Mouse (Mus musculus) forebrain, embryonic 14.5 days (tissue): ENCODE measurements around the gene Adamts7. TPM values are rescaled to one million over a fixed set of nuclear protein-coding genes. Genes with fewer than 3 reads are reported as not detected.

Source experiments
- ATAC-seq: fragments of 200-750 bp; cut with Nextera tagmentation; 2 replicates; pipeline ENCODE4 v1.8.0; 2017; ENCODE audit warnings: mild to moderate bottlenecking, moderate library complexity
- DNase-seq: peaks from one replicate; pipeline ENCODE4 v3.0.0-alpha.2; 2015; ENCODE audit warnings: low spot score
- H3K27ac ChIP-seq: fragments of 300-500 bp; sonication (generic); 2 replicates; pipeline ENCODE4 v1.5.1; 2014; ENCODE audit warnings: low read depth, mild to moderate bottlenecking, control low read depth, low read length, moderate library complexity
- H3K27me3 ChIP-seq: fragments of 300-500 bp; sonication (generic); replicated peaks from 2 replicates; pipeline ENCODE4 v1.6.1; 2014; ENCODE audit warnings: low read length, control low read depth, mixed read lengths; ENCODE audit not compliant: control insufficient read depth, insufficient read depth
- H3K36me3 ChIP-seq: fragments of 300-500 bp; sonication (generic); 2 replicates; pipeline ENCODE4 v1.6.1; 2014; ENCODE audit warnings: low read length, control low read depth; ENCODE audit not compliant: control insufficient read depth, insufficient read depth
- H3K4me1 ChIP-seq: fragments of 300-500 bp; sonication (generic); 2 replicates; pipeline ENCODE4 v1.6.1; 2014; ENCODE audit warnings: antibody characterized with exemption, low read length, control low read depth; ENCODE audit not compliant: control insufficient read depth, insufficient read depth
- H3K4me2 ChIP-seq: fragments of 300-500 bp; sonication (generic); 2 replicates; pipeline ENCODE4 v1.6.1; 2014; ENCODE audit warnings: mild to moderate bottlenecking, control low read depth, low read length
- H3K4me3 ChIP-seq: fragments of 300-500 bp; sonication (generic); 2 replicates; pipeline ENCODE4 v1.5.1; 2014; ENCODE audit warnings: low read depth, low read length, control low read depth
- H3K9ac ChIP-seq: fragments of 300-500 bp; sonication (generic); 2 replicates; pipeline ENCODE4 v1.6.1; 2014; ENCODE audit warnings: mild to moderate bottlenecking, low read length, control low read depth, moderate library complexity
- H3K9me3 ChIP-seq: fragments of 300-500 bp; sonication (generic); replicated peaks from 2 replicates; pipeline ENCODE4 v1.6.1; 2016; ENCODE audit warnings: low read length, control low read depth, mixed read lengths; ENCODE audit not compliant: control insufficient read depth
- WGBS: fragments of 180-500 bp; shearing (Covaris S2); extraction: QIAGEN DNeasy Blood & Tissue Kit; methylation state at CpG from one replicate; pipeline ENCODE4 v1.1.7; 2014; 5-methylcytosine and 5-hydroxymethylcytosine counted together
- polyA plus RNA-seq: library from polyadenylated mRNA; unstranded; fragments of >200 nt; fragmentation: Nextera tagmentation; extraction: Ambion mirVana; gene quantifications from 2 replicates; pipeline ENCODE4 v1.2.1, GENCODE M21; 2014

The Adamts7 gene
- polyA plus RNA-seq, 1 experiment from 2014 or later, result 9.4 TPM

GRCm38 (mm10) chr9:90166615-90167014 is 3.7 kb downstream of the Adamts7 start:
- no peak for ATAC-seq
- no peaks in the 10 kb centered on the region for H3K27me3 ChIP-seq
- 76% methylated on average over 5 of the region's 5 CpGs for WGBS
- DNase-seq, result no peak
- no peak overlapping the region for H3K27ac ChIP-seq
- H3K4me3 ChIP-seq, result no peak overlapping the region
- H3K36me3 ChIP-seq, result peaks cover 4% of the 10 kb centered on the region; the same call in 1 of the 2 replicates
- H3K4me2 ChIP-seq, result no peak overlapping the region
- H3K9ac ChIP-seq, result no peak overlapping the region
- H3K4me1 ChIP-seq, result peaks cover 3% of the 10 kb centered on the region; the same call in 1 of the 2 replicates
- H3K9me3 ChIP-seq, result no peaks in the 10 kb centered on the region

- no peak overlapping the region for H3K27ac ChIP-seq
- no peaks in the 10 kb centered on the region for H3K27me3 ChIP-seq
- no peak overlapping the region for H3K4me2 ChIP-seq
- no peak overlapping the region for H3K4me3 ChIP-seq
- H3K36me3 ChIP-seq, result peaks cover 37% of the 10 kb centered on the region
- H3K9ac ChIP-seq, result no peak overlapping the region
- peak; percentile 70 for ATAC-seq
- DNase-seq, result peak; percentile 56
- no peaks in the 10 kb centered on the region for H3K9me3 ChIP-seq
- WGBS, result 53% methylated on average over 4 of the region's 4 CpGs
- no peaks in the 10 kb centered on the region; the same call in 1 of the 2 replicates for H3K4me1 ChIP-seq
Measured at GRCm38 (mm10) chr9:90169965-90170364, 7.1 kb downstream of the Adamts7 start.

DNA sequence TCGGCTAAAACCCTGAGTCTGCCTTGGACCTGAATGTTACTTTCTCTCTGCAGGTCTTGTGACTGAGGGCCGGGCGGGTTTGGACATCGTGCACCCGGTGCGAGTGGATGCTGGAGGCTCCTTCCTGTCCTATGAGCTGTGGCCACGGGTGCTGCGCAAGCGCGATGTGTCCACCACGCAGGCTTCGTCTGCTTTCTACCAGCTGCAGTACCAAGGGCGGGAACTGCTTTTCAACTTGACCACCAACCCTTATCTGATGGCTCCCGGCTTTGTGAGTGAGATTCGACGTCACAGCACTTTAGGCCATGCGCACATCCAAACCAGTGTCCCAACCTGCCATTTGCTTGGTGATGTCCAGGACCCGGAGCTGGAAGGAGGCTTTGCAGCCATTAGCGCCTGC is 8.6 kb downstream of the Adamts7 start:
- peaks cover 51% of the 10 kb centered on the region for H3K36me3 ChIP-seq
- no peak for DNase-seq

GRCm38 (mm10) chr9:90172528-90173321 is 9.9 kb downstream of the Adamts7 start:
- DNase-seq, result no peak
- H3K36me3 ChIP-seq, result peaks cover 60% of the 10 kb centered on the region
- 85% methylated on average over 8 of the region's 8 CpGs for WGBS

More for the DNA sequence above, 8.6 kb downstream of the Adamts7 start:
- H3K4me1 ChIP-seq, result no peaks in the 10 kb centered on the region
- no peak for ATAC-seq
- no peak overlapping the region for H3K4me3 ChIP-seq
- 96% methylated on average over 19 of the region's 19 CpGs for WGBS
- no peak overlapping the region for H3K27ac ChIP-seq
- no peaks in the 10 kb centered on the region for H3K9me3 ChIP-seq
- H3K9ac ChIP-seq, result no peak overlapping the region
- no peaks in the 10 kb centered on the region for H3K27me3 ChIP-seq
- H3K4me2 ChIP-seq, result no peak overlapping the region

DNA sequence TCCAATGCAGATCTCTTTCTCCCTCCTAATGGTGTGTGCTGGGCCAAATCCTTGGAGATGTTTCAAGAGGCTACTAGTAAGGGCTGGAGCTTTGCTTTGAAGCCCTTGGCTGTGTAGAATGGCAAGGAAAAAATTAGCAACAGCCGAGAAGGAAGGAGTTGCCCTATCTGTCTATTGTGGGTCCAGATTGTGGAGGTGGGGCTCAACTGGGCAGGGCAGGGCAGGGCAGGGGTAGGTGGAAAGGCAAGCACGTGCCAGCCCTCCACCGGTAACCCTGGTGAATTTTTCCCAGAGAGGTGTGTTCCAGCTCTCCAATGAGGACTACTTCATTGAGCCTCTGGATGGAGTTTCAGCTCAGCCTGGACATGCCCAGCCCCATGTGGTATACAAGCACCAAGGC is 10.5 kb downstream of the Adamts7 start:
- Histone ChIP-seq H3K36me3 (peaks cover 66% of the 10 kb centered on the region), H3K4me3 (no peak overlapping the region), H3K27me3 (no peaks in the 10 kb centered on the region), H3K27ac (no peak overlapping the region), H3K4me2 (no peak overlapping the region), H3K9me3 (no peaks in the 10 kb centered on the region), H3K4me1 (no peaks in the 10 kb centered on the region), H3K9ac (no peak overlapping the region)
- DNase-seq (no peak), ATAC-seq (no peak)
- 87% methylated on average over 3 of the region's 3 CpGs for WGBS

More at GRCm38 (mm10) chr9:90172528-90173321, 9.9 kb downstream of the Adamts7 start:
- ATAC-seq, result no peak
- Histone ChIP-seq H3K4me3 (no peak overlapping the region), H3K27ac (no peak overlapping the region), H3K27me3 (no peaks in the 10 kb centered on the region), H3K4me1 (no peaks in the 10 kb centered on the region), H3K4me2 (no peak overlapping the region), H3K9ac (no peak overlapping the region), H3K9me3 (no peaks in the 10 kb centered on the region)

GRCm38 (mm10) chr9:90179409-90179808 is 16.5 kb downstream of the Adamts7 start:
- H3K36me3 ChIP-seq, result peaks cover 61% of the 10 kb centered on the region
- DNase-seq (no peak), ATAC-seq (no peak)
- H3K9ac ChIP-seq, result no peak overlapping the region
- WGBS, result 86% methylated on average over 5 of the region's 5 CpGs
- no peak overlapping the region for H3K4me3 ChIP-seq
- no peak overlapping the region for H3K27ac ChIP-seq
- H3K4me2 ChIP-seq, result no peak overlapping the region
- H3K27me3 ChIP-seq, result no peaks in the 10 kb centered on the region
- no peaks in the 10 kb centered on the region for H3K4me1 ChIP-seq
- no peaks in the 10 kb centered on the region for H3K9me3 ChIP-seq

- H3K4me1 ChIP-seq, result no peaks in the 10 kb centered on the region
- H3K4me2 ChIP-seq, result no peak overlapping the region
- DNase-seq (no peak), ATAC-seq (no peak)
- no peaks in the 10 kb centered on the region for H3K9me3 ChIP-seq
- H3K9ac ChIP-seq, result no peak overlapping the region
- H3K27me3 ChIP-seq, result no peaks in the 10 kb centered on the region
- H3K36me3 ChIP-seq, result peaks cover 57% of the 10 kb centered on the region
- H3K27ac ChIP-seq, result no peak overlapping the region
- H3K4me3 ChIP-seq, result no peak overlapping the region
- whole genome bisulfite sequencing, result 84% methylated on average over 6 of the region's 6 CpGs
Measured at GRCm38 (mm10) chr9:90181656-90182388, 19.0 kb downstream of the Adamts7 start.

GRCm38 (mm10) chr9:90182636-90183421 is 20.0 kb downstream of the Adamts7 start:
- peaks cover 59% of the 10 kb centered on the region for H3K36me3 ChIP-seq
- H3K9me3 ChIP-seq, result no peaks in the 10 kb centered on the region
- H3K4me1 ChIP-seq, result no peaks in the 10 kb centered on the region
- no peaks in the 10 kb centered on the region for H3K27me3 ChIP-seq
- ATAC-seq (no peak), DNase-seq (no peak)
- no peak overlapping the region for H3K4me3 ChIP-seq
- 88% methylated on average over 18 of the region's 18 CpGs for WGBS
- H3K27ac ChIP-seq, result no peak overlapping the region
- no peak overlapping the region for H3K9ac ChIP-seq
- H3K4me2 ChIP-seq, result no peak overlapping the region
